Mouse (Mus musculus): ENCODE results near the gene Sorbs1. TPM values are rescaled to one million over a fixed set of nuclear protein-coding genes. Genes with fewer than 3 reads are reported as not detected.

The Sorbs1 gene
- polyA plus RNA-seq, 1 experiment, result 111 TPM

DNA sequence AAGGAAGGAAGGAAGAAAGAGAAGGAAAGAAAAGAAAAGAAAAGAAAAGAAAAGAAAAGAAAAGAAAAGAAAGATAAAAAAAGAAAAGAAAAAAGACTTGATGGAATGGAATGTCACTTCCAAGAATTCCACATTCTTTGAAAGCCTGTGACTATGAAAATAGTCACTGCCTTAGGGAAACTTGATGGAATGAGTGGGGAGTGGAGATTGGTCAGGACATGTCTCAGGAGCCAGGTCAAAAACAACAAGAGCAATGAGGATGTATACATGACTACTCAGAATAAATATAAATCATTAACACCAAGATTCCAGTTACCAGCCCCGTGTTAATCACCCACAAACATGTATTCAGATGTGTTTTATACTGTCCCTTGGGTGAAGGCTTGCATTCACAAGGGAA, 5.1 kb upstream of the Sorbs1 start:
- no peak overlapping the region for H3K4me3 ChIP-seq (ENCODE audit: insufficient read depth, low read length)
- H3K4me1 ChIP-seq (ENCODE audit: control insufficient read depth, insufficient read depth, low read length), result peaks cover 5% of the 10 kb centered on the region
- H3K27ac ChIP-seq (ENCODE audit: insufficient read depth, low read length), result peak overlapping the region; percentile 94
- no peak for TF ChIP-seq POLR2A (IDR thresholded peaks at IDR 0.05; ENCODE audit: low read depth, low read length)
- no peak for TF ChIP-seq CTCF (IDR thresholded peaks at IDR 0.05; ENCODE audit: borderline replicate concordance, insufficient read depth, low read length)

DNA sequence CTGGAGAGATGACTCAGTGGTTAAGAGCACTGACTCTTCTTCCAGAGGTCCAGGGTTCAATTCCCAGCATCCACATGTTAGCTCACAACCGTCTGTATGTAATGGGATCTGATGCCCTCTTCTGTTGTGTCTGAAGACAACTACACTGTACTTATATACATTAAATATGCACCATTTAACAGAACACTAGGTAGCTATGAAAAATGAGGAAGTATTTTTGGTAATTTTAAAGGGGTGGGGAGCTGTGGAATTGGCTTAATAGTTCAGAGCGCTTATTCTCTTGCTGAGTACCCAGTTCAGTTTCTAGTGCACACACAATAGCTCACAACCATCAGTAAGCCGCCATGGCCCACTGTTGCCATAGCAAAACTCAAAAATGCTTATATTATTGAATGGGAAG, 2.0 kb upstream of the Sorbs1 start:
- peaks cover 5% of the 10 kb centered on the region for H3K4me1 ChIP-seq (ENCODE audit: control insufficient read depth, insufficient read depth, low read length)
- TF ChIP-seq CTCF (IDR thresholded peaks at IDR 0.05; ENCODE audit: borderline replicate concordance, insufficient read depth, low read length), result no peak
- no peak for TF ChIP-seq POLR2A (IDR thresholded peaks at IDR 0.05; ENCODE audit: low read depth, low read length)
- H3K27ac ChIP-seq (ENCODE audit: insufficient read depth, low read length), result no peak overlapping the region
- no peak overlapping the region for H3K4me3 ChIP-seq (ENCODE audit: insufficient read depth, low read length)

DNA sequence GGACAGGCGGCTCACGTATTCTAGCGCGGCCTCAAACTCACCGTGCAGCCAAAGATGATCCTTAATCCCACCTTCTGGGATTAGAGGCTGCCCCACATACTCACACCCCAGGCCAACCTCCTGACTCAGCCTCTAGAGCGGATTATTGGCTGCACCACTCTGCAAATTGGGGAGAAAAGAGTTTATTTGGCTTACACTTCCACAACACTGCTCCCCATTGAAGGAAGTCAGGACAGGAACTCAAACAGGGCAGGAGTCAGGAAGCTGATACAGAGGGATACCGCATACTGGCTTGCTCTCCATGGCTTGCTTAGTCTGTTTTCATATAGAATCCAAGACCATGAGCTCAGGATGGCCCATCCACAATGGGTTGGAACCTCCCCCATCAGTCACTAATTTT, 797 bp upstream of the Sorbs1 start:
- Histone ChIP-seq H3K27ac (ENCODE audit: insufficient read depth, low read length) (no peak overlapping the region), H3K4me3 (ENCODE audit: insufficient read depth, low read length) (no peak overlapping the region), H3K4me1 (ENCODE audit: control insufficient read depth, insufficient read depth, low read length) (peaks cover 9% of the 10 kb centered on the region)
- TF ChIP-seq POLR2A (IDR thresholded peaks at IDR 0.05; ENCODE audit: low read depth, low read length), result no peak
- TF ChIP-seq CTCF (IDR thresholded peaks at IDR 0.05; ENCODE audit: borderline replicate concordance, insufficient read depth, low read length), result no peak

DNA sequence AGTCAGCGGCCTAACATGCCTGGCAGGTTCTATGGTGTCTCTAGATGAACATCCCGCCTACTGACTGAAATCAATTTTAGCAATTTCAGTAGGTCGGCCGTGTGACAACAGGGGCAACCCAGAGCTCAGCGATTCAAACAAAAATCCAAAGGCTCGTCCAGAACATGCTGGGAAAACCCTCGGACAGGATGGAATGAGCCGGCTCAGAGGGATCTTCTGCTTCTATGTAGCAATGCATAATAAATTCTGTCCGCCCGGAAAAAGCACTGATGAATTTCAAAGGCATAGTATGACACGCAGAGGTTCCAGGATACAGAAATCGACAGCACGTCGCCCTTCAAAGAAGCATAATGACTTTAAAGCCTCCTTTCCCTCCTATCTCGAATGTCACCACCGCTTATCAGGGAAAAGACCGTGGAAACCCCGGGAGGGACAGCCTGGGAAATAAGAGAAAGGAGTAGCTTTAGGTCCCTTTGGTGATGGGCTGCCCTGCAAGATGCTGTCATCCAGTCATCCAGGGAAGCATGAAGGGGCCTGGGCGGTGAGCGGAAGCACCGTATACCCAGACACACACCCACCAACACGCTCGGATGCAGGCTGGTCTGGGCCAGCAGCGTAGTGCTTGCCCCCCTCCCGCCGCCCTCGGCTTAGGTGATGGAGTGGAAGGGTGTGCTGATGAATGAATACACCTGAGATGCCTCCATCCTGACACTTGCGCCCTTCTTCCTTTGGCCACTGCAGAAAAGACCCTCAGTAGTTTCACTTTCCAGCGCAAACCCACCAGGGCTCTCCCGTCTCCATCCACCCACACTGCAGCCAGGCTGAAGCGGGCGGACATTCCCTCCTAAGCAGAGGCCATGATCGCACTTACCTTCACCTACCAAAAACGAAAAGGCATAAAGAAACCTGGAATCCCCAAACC, 818 bp downstream of the Sorbs1 start:
- Histone ChIP-seq H3K4me3 (ENCODE audit: insufficient read depth, low read length) (peak overlapping the region; percentile 90), H3K4me1 (ENCODE audit: control insufficient read depth, insufficient read depth, low read length) (peaks cover 4% of the 10 kb centered on the region; the same call in 1 of the 2 replicates), H3K27ac (ENCODE audit: insufficient read depth, low read length) (peak overlapping the region; percentile 29)
- TF ChIP-seq POLR2A (IDR thresholded peaks at IDR 0.05; ENCODE audit: low read depth, low read length), result 0 out of 2 replicates have a peak, but pooled peaks have one; percentile 34
- TF ChIP-seq CTCF (IDR thresholded peaks at IDR 0.05; ENCODE audit: borderline replicate concordance, insufficient read depth, low read length), result no peak

DNA sequence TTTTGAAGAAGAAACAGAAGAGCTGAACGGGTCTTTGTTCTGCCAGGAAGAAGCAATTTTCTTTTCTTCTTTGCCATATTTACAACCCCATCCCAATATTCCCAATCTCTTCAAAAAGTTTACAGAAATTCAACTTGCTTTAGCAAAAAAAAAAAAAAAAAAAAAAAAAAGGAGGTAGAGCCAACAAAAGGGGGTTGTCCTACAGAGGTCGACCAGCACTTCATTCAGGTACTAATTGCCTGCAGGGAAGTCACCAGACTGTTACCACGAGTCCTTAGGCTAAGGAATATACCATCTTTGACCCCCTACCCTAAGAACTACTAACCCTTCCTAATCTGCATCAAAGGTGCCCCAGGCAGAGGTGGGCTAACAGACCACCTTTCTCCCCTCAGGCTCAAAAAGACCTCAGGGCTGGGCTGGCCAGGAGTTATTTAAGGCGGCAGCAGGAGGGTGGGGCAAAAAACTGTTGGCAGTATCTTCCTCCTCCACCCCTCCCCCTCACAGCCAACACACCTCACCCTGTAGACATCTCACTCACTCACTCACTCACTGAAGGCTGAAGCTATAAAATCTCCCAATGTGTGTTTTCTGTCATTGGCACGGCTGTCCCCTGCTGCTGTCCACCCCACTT, 1.8 kb downstream of the Sorbs1 start:
- TF ChIP-seq POLR2A (IDR thresholded peaks at IDR 0.05; ENCODE audit: low read depth, low read length) (peak; percentile 41; the same call in 1 of the 2 replicates), CTCF (IDR thresholded peaks at IDR 0.05; ENCODE audit: borderline replicate concordance, insufficient read depth, low read length) (no peak)
- peak overlapping the region; percentile 33 for H3K4me3 ChIP-seq (ENCODE audit: insufficient read depth, low read length)
- peaks cover 4% of the 10 kb centered on the region; the same call in 1 of the 2 replicates for H3K4me1 ChIP-seq (ENCODE audit: control insufficient read depth, insufficient read depth, low read length)
- H3K27ac ChIP-seq (ENCODE audit: insufficient read depth, low read length), result peak overlapping the region; percentile 34

DNA sequence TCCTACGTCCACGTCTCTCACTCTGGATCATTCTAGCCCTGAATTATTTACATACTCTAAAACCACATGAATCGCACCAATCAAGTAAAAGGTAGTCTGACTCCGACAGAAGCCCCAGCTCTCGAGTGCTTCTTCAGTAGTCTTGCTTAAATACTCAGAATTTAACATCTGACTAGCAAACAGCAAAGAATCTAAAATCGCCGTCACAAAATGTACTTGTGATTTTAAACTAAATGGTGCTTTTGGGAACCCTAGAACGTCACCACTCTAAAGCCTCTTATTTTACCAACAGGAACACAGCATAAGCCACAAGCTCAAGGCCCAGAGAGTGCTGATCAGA, 2.5 kb downstream of the Sorbs1 start:
- H3K4me1 ChIP-seq (ENCODE audit: control insufficient read depth, insufficient read depth, low read length), result peaks cover 4% of the 10 kb centered on the region; the same call in 1 of the 2 replicates
- H3K4me3 ChIP-seq (ENCODE audit: insufficient read depth, low read length), result peak overlapping the region; percentile 20; the same call in 1 of the 2 replicates
- TF ChIP-seq POLR2A (IDR thresholded peaks at IDR 0.05; ENCODE audit: low read depth, low read length) (no peak), CTCF (IDR thresholded peaks at IDR 0.05; ENCODE audit: borderline replicate concordance, insufficient read depth, low read length) (no peak)
- peak overlapping the region; percentile 34; the same call in 1 of the 2 replicates for H3K27ac ChIP-seq (ENCODE audit: insufficient read depth, low read length)

DNA sequence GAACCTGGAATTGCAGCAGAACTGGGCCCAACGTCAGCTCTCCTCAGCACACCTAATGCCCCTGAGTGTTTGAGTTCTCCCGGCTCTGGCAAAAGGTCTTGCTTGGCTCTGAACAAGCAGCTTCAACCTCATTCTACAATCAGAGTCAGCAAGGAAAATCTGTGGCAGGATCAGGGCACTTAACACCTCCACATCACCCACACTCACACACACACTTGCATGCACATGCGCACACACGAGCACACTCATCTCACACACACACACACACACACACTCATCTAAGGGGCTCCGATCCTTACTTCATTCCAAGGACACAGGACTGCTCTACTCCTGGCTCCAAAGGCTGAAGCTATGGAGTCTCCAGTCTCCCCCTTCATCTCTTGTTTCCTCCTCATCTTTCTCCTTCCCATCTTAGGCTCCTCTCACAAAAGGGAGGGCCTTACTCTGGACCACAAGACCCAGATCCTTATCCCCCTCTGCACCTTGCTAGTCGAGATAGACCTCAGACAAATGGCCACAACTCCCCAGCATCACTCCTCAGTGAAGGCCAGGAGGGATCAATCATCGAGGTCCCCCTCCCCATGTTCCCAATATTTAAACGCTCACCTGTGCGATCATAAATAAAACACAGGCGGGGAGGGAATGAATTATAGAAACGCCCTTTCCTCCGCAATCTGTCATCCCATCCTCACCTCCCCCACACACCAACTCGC, 3.0 kb downstream of the Sorbs1 start:
- Histone ChIP-seq H3K4me1 (ENCODE audit: control insufficient read depth, insufficient read depth, low read length) (peaks cover 4% of the 10 kb centered on the region; the same call in 1 of the 2 replicates), H3K4me3 (ENCODE audit: insufficient read depth, low read length) (peak overlapping the region; percentile 20), H3K27ac (ENCODE audit: insufficient read depth, low read length) (peak overlapping the region; percentile 34; the same call in 1 of the 2 replicates)
- TF ChIP-seq CTCF (IDR thresholded peaks at IDR 0.05; ENCODE audit: borderline replicate concordance, insufficient read depth, low read length) (no peak), POLR2A (IDR thresholded peaks at IDR 0.05; ENCODE audit: low read depth, low read length) (no peak)

DNA sequence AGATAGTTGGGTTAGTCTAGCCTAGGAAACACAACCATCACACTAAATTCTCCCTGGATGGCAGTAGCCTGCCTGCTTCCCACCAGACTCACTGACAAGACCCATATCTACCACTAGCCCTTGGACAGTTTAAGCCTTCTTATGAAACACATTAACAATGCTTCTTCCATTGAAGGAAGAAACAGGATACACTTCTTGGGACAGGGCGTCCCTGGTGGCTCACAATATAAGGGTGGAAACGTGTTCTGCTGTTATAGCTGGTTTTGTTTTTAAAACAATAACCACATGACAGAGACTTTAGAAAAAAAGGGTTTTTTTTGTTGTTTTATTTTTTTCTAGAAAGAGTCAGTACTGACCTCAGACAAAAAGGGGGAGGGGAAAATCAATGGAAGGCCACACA, 4.3 kb downstream of the Sorbs1 start:
- no peak overlapping the region; the same call in 1 of the 2 replicates for H3K27ac ChIP-seq (ENCODE audit: insufficient read depth, low read length)
- H3K4me1 ChIP-seq (ENCODE audit: control insufficient read depth, insufficient read depth, low read length), result peaks cover 4% of the 10 kb centered on the region; the same call in 1 of the 2 replicates
- TF ChIP-seq POLR2A (IDR thresholded peaks at IDR 0.05; ENCODE audit: low read depth, low read length), result no peak
- no peak for TF ChIP-seq CTCF (IDR thresholded peaks at IDR 0.05; ENCODE audit: borderline replicate concordance, insufficient read depth, low read length)
- H3K4me3 ChIP-seq (ENCODE audit: insufficient read depth, low read length), result no peak overlapping the region

DNA sequence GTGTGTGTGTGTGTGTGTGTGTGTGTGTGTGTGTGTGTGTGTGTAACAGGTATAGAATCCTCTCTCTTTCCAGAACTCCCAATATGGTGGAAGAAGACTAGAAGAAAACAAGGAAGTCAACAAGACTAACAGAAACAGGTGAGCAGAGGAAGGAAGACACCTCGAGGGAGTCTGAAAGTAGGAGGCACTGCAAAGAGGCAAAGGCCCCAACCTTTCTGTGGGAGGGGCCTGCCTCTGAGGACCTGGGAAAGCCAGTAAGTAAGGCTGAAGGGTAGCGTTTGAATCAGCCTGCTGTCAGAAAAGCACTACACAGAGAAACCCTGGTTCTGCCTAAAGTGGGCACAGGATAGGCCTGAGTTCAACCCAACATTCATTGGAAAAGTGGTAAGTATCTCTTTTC, 4.7 kb downstream of the Sorbs1 start:
- H3K27ac ChIP-seq (ENCODE audit: insufficient read depth, low read length), result no peak overlapping the region; the same call in 1 of the 2 replicates
- H3K4me3 ChIP-seq (ENCODE audit: insufficient read depth, low read length), result no peak overlapping the region
- H3K4me1 ChIP-seq (ENCODE audit: control insufficient read depth, insufficient read depth, low read length), result peaks cover 4% of the 10 kb centered on the region; the same call in 1 of the 2 replicates
- TF ChIP-seq POLR2A (IDR thresholded peaks at IDR 0.05; ENCODE audit: low read depth, low read length) (no peak), CTCF (IDR thresholded peaks at IDR 0.05; ENCODE audit: borderline replicate concordance, insufficient read depth, low read length) (no peak)

Data from embryonic fibroblast, embryonic 13.5 days (primary cell).